ENCODE assay signal across 27 mouse cellular contexts in genomic region chrX:12716036-12716435, GRCm38 (mm10).
"Had no signal": no experiment of that assay in that cellular context is flagged by ENCODE, and none has a peak within 500 bp of the region (broad histone marks: within the 10 kb centered on the region; RNA-seq: fewer than 3 reads in every experiment).

No protein-coding gene starts in this region.

- DNase-seq: heart, adult 2 months; heart, postnatal 10 days; heart, postnatal 14 days; heart, postnatal 36 days; heart, postnatal 4 days; kidney, adult 18-20 months; kidney, postnatal 10 days; kidney, postnatal 14 days; kidney, postnatal 25 days; kidney, postnatal 36 days; layer of hippocampus, adult 9-11 months; layer of hippocampus, postnatal 36 days had no signal

- H3K4me1 ChIP-seq: heart, embryonic 10.5 days; heart, embryonic 12.5 days; heart, embryonic 13.5 days; heart, embryonic 15.5 days; hindbrain, embryonic 10.5 days; hindbrain, embryonic 12.5 days; hindbrain, embryonic 13.5 days; hindbrain, embryonic 15.5 days; intestine, embryonic 15.5 days; kidney, embryonic 15.5 days had no signal

- H3K27ac ChIP-seq: heart, adult 2 months; heart, embryonic 10.5 days; heart, embryonic 13.5 days; heart, embryonic 15.5 days; hindbrain, embryonic 10.5 days; hindbrain, embryonic 12.5 days; hindbrain, embryonic 13.5 days; hindbrain, embryonic 14.5 days; hindbrain, embryonic 15.5 days; hindbrain, postnatal 0 days; intestine, embryonic 15.5 days; kidney, embryonic 15.5 days; kidney, postnatal 0 days; layer of hippocampus, adult 2 months; left cerebral cortex, adult 2 months had no signal

- H3K27me3 ChIP-seq: heart, embryonic 12.5 days; heart, embryonic 13.5 days; heart, embryonic 15.5 days; hindbrain, embryonic 12.5 days; hindbrain, embryonic 13.5 days; hindbrain, embryonic 15.5 days; intestine, embryonic 15.5 days; kidney, embryonic 15.5 days had no signal

- H3K36me3 ChIP-seq: intestine, embryonic 15.5 days had no signal

- H3K4me3 ChIP-seq: heart, adult 2 months; heart, embryonic 10.5 days; heart, embryonic 12.5 days; heart, embryonic 13.5 days; heart, embryonic 15.5 days; hindbrain, embryonic 10.5 days; hindbrain, embryonic 12.5 days; hindbrain, embryonic 13.5 days; hindbrain, embryonic 15.5 days; intestine, embryonic 15.5 days; kidney, embryonic 15.5 days; layer of hippocampus, adult 2 months; left cerebral cortex, adult 2 months had no signal
